ENCODE assay signal across 8 mouse cellular contexts in genomic region chr11:60830433-60831052, GRCm38 (mm10). TPM values are rescaled to one million over a fixed set of nuclear protein-coding genes. Genes with fewer than 3 reads are reported as not detected.
DNase-seq lines count a peak whose midpoint lies in the region; ATAC-seq and TF ChIP-seq lines count a peak whose summit lies in the region.

Gene Dhrs7b (plus strand): TSS chr11:60830631.

- H3ac ChIP-seq in C2C12 (ENCODE audit: control insufficient read depth, insufficient read length, low read depth): peak within 1 kb of the TSS; percentile 90
- H3ac ChIP-seq in myocyte (ENCODE audit: control insufficient read depth, insufficient read length): peak within 1 kb of the TSS; percentile 49

- peaks cover 11% of the 10 kb centered on the region for H3K79me3 ChIP-seq in C2C12 (ENCODE audit: low read depth)

- peak within 1 kb of the TSS; percentile 64 for H3K4me3 ChIP-seq in C2C12 (ENCODE audit: insufficient read depth, poor library complexity, severe bottlenecking)
- H3K4me3 ChIP-seq in erythroblast, embryonic 14.5 days (replicated peaks): peak within 1 kb of the TSS; percentile 83
- H3K4me3 ChIP-seq in heart, embryonic 11.5 days (ENCODE audit: low read depth, low read length): peak within 1 kb of the TSS; percentile 75
- peak within 1 kb of the TSS; percentile 77 for H3K4me3 ChIP-seq in kidney, embryonic 16.5 days (ENCODE audit: low read length)
- H3K4me3 ChIP-seq in liver, adult 2 months (ENCODE audit: insufficient read depth, low read depth, low read length): peak within 1 kb of the TSS; percentile 76
- peak within 1 kb of the TSS; percentile 38 for H3K4me3 ChIP-seq in myocyte

- H3K79me2 ChIP-seq in C2C12 (ENCODE audit: control insufficient read depth, insufficient read depth) (peaks cover 40% of the 10 kb centered on the region), myocyte (ENCODE audit: control insufficient read depth, insufficient read depth) (peaks cover 14% of the 10 kb centered on the region)
- H3K79me2 ChIP-seq in liver, adult 2 months (ENCODE audit: control insufficient read depth, insufficient read depth, low read length): no peaks in the 10 kb centered on the region

- H3K9me3 ChIP-seq in erythroblast, embryonic 14.5 days (ENCODE audit: control insufficient read depth, low read length): no peaks in the 10 kb centered on the region
- no peaks in the 10 kb centered on the region for H3K9me3 ChIP-seq in heart, embryonic 11.5 days (replicated peaks; ENCODE audit: control insufficient read depth, low read length)
- H3K9me3 ChIP-seq in kidney, embryonic 16.5 days (ENCODE audit: low read length): no peaks in the 10 kb centered on the region

- WGBS in heart, embryonic 11.5 days (ENCODE audit: insufficient replicate concordance): under 1% methylated on average over 34 of the region's 34 CpGs
- WGBS in kidney, embryonic 16.5 days: under 1% methylated on average over 34 of the region's 34 CpGs
- under 1% methylated on average over 34 of the region's 34 CpGs for WGBS in liver, adult 2 months

- peak within 1 kb of the TSS; percentile 46 for H3K27ac ChIP-seq in heart, embryonic 11.5 days (ENCODE audit: low read depth, low read length)
- peak within 1 kb of the TSS; percentile 83 for H3K27ac ChIP-seq in kidney, embryonic 16.5 days (ENCODE audit: low read length)
- H3K27ac ChIP-seq in liver, adult 2 months (replicated peaks; ENCODE audit: insufficient read depth, low read depth, low read length): peak within 1 kb of the TSS; percentile 78

- no peak for TF ChIP-seq CTCF in C2C12 (IDR thresholded peaks at IDR 0.05; ENCODE audit: control insufficient read depth, insufficient read depth, insufficient read length)
- TF ChIP-seq CTCF in brain, embryonic 14.5 days (IDR thresholded peaks at IDR 0.05; ENCODE audit: borderline replicate concordance, extremely low read depth, insufficient read depth, insufficient read length): no peak
- TF ChIP-seq CTCF in liver, adult 2 months (IDR thresholded peaks at IDR 0.05; ENCODE audit: low read depth, low read length): no peak

- peak; percentile 88 for ATAC-seq in heart, embryonic 11.5 days (replicated peaks; ENCODE audit: insufficient number of reproducible peaks, low FRiP score, low TSS enrichment)
- peak; percentile 94 for ATAC-seq in kidney, embryonic 16.5 days (ENCODE audit: low FRiP score, low TSS enrichment)

- peak within 1 kb of the TSS; percentile 76 for H3K9ac ChIP-seq in heart, embryonic 11.5 days (ENCODE audit: low read depth, low read length)
- peak within 1 kb of the TSS; percentile 82 for H3K9ac ChIP-seq in kidney, embryonic 16.5 days (replicated peaks; ENCODE audit: low read length)
- peak within 1 kb of the TSS; percentile 83 for H3K9ac ChIP-seq in liver, adult 2 months (ENCODE audit: low read depth, low read length)

- H3K4me2 ChIP-seq in heart, embryonic 11.5 days: peak within 1 kb of the TSS; percentile 64
- peak within 1 kb of the TSS; percentile 74 for H3K4me2 ChIP-seq in kidney, embryonic 16.5 days (replicated peaks; ENCODE audit: low read depth, low read length)
- H3K4me2 ChIP-seq in myocyte (ENCODE audit: low read depth): peak within 1 kb of the TSS; percentile 91

- H3K36me3 ChIP-seq in C2C12 (ENCODE audit: control insufficient read depth, insufficient read depth): no peaks in the 10 kb centered on the region
- peaks cover 13% of the 10 kb centered on the region for H3K36me3 ChIP-seq in erythroblast, embryonic 14.5 days (ENCODE audit: control insufficient read depth)
- H3K36me3 ChIP-seq in heart, embryonic 11.5 days (ENCODE audit: control insufficient read depth, insufficient read depth, low read length): no peaks in the 10 kb centered on the region
- H3K36me3 ChIP-seq in kidney, embryonic 16.5 days (ENCODE audit: insufficient read depth, low read length): no peaks in the 10 kb centered on the region
- no peaks in the 10 kb centered on the region for H3K36me3 ChIP-seq in liver, adult 2 months (ENCODE audit: control insufficient read depth, insufficient read depth, low read length)
- H3K36me3 ChIP-seq in myocyte (ENCODE audit: control insufficient read depth, insufficient read depth): no peaks in the 10 kb centered on the region
- H3K36me3 ChIP-seq in splenic B cell, adult 2 months (ENCODE audit: control insufficient read depth, insufficient read depth, low read length, poor library complexity, severe bottlenecking): no peaks in the 10 kb centered on the region

- no peak for TF ChIP-seq POLR2A in brain, embryonic 14.5 days (IDR thresholded peaks at IDR 0.05; ENCODE audit: borderline replicate concordance, extremely low read depth, insufficient read depth, insufficient read length, poor library complexity, severe bottlenecking)
- no peak for TF ChIP-seq POLR2A in liver, adult 2 months (IDR thresholded peaks at IDR 0.05; ENCODE audit: extremely low read depth, insufficient read depth, low read length)
- peak; percentile 53 for TF ChIP-seq POLR2A in myocyte (IDR thresholded peaks at IDR 0.05; ENCODE audit: insufficient read length, low read depth)

- H3K4me1 ChIP-seq in erythroblast, embryonic 14.5 days (ENCODE audit: control insufficient read depth): peaks cover 31% of the 10 kb centered on the region
- peaks cover 6% of the 10 kb centered on the region; the same call in 1 of the 2 replicates for H3K4me1 ChIP-seq in heart, embryonic 11.5 days (ENCODE audit: control insufficient read depth, insufficient read depth, low read length)
- H3K4me1 ChIP-seq in kidney, embryonic 16.5 days (ENCODE audit: insufficient read depth, low read length): peaks cover 6% of the 10 kb centered on the region
- peaks cover 10% of the 10 kb centered on the region for H3K4me1 ChIP-seq in liver, adult 2 months (ENCODE audit: control insufficient read depth, insufficient read depth, low read length)

- H3K27me3 ChIP-seq in C2C12 (ENCODE audit: control insufficient read depth, insufficient read depth, insufficient read length) (no peaks in the 10 kb centered on the region), myocyte (ENCODE audit: control insufficient read depth, insufficient read depth, insufficient read length) (no peaks in the 10 kb centered on the region)
- H3K27me3 ChIP-seq in erythroblast, embryonic 14.5 days (ENCODE audit: control insufficient read depth): no peaks in the 10 kb centered on the region
- no peaks in the 10 kb centered on the region for H3K27me3 ChIP-seq in heart, embryonic 11.5 days (ENCODE audit: control insufficient read depth, insufficient read depth, low read length)
- no peaks in the 10 kb centered on the region for H3K27me3 ChIP-seq in kidney, embryonic 16.5 days (ENCODE audit: insufficient read depth, low read length)
- H3K27me3 ChIP-seq in liver, adult 2 months (ENCODE audit: control insufficient read depth, insufficient read depth, low read length): no peaks in the 10 kb centered on the region
- no peaks in the 10 kb centered on the region for H3K27me3 ChIP-seq in splenic B cell, adult 2 months (ENCODE audit: control insufficient read depth, insufficient read depth, low read length, poor library complexity, severe bottlenecking)

- peak; percentile 99 for DNase-seq in brain, embryonic 14.5 days (ENCODE audit: low read depth)
- peak; percentile 97 for DNase-seq in liver, adult 2 months (ENCODE audit: extremely low read depth, low read depth, low spot score)
- peak; percentile 97 for DNase-seq in splenic B cell, adult 2 months (ENCODE audit: low read depth, low spot score)

TF ChIP-seq in C2C12, 6 proteins besides CTCF, POLR2A, EP300 and RAD21:
- TF ChIP-seq MAX (IDR thresholded peaks at IDR 0.05) (no peak), USF1 (IDR thresholded peaks at IDR 0.05; ENCODE audit: low read depth) (peak; percentile 28), CEBPB (IDR thresholded peaks at IDR 0.05; ENCODE audit: low read depth) (peak; percentile 84), MYOD1 (IDR thresholded peaks at IDR 0.05; ENCODE audit: control insufficient read depth, insufficient read length, low read depth) (no peak), MYOG (IDR thresholded peaks at IDR 0.05; ENCODE audit: control insufficient read depth, extremely low read depth, insufficient read length) (no peak), FOSL1 (IDR thresholded peaks at IDR 0.05; ENCODE audit: insufficient read depth, low read length, poor library complexity, severe bottlenecking) (no peak)
TF ChIP-seq in C2C12: peak in this region for 2.

TF ChIP-seq in myocyte, 11 proteins besides CTCF, POLR2A, EP300 and RAD21:
- TF ChIP-seq SRF (IDR thresholded peaks at IDR 0.05; ENCODE audit: control insufficient read depth, insufficient read length, low read depth) (peak; percentile 30), MYOG (IDR thresholded peaks at IDR 0.05; ENCODE audit: control insufficient read depth in 1 of 3, insufficient read depth in 1 of 3, insufficient read length in 2 of 3, low read depth in 2 of 3) (no peak), MAX (IDR thresholded peaks at IDR 0.05; ENCODE audit: low read depth) (no peak), E2F4 (IDR thresholded peaks at IDR 0.05; ENCODE audit: insufficient read depth) (peak; percentile 71), MYOD1 (IDR thresholded peaks at IDR 0.05; ENCODE audit: control insufficient read depth in 1 of 3, insufficient read length in 2 of 3, low read depth in 2 of 3) (no peak), REST (IDR thresholded peaks at IDR 0.05; ENCODE audit: insufficient read depth, insufficient read length) (no peak), CEBPB (IDR thresholded peaks at IDR 0.05; ENCODE audit: insufficient read depth, poor library complexity, severe bottlenecking) (peak; percentile 69), POLR2AphosphoS2 (IDR thresholded peaks at IDR 0.05; ENCODE audit: insufficient read length, low read depth) (peak; percentile 32)
TF ChIP-seq in myocyte: peak in this region for 4.

RNA-seq across cellular contexts. Expression of gene Dhrs7b, which starts in this region (rescaled TPM):
- polyA plus RNA-seq in C2C12 (2012; fragmentation: generic; extraction: Trizol) (46.4 TPM), myocyte (2012; fragmentation: generic; extraction: Trizol) (51.2 TPM)
- polyA plus RNA-seq in brain, embryonic 14.5 days (2012; rRNA removed): 15.5 and 16.2 TPM in 2 replicates
- 0.26 and 0.32 TPM in 2 replicates for polyA plus RNA-seq in erythroblast, embryonic 14.5 days (2012)
- 31.8 and 33.9 TPM in 2 replicates for polyA plus RNA-seq in heart, embryonic 11.5 days (2014; fragmentation: Nextera tagmentation; extraction: Ambion mirVana)
- polyA plus RNA-seq in kidney, embryonic 16.5 days (2015; fragmentation: Nextera tagmentation; extraction: Ambion mirVana): 41.7 and 42.8 TPM in 2 replicates
- 23.5 and 28.8 TPM in 2 replicates for total RNA-seq in liver, adult 2 months (2014; rRNA removed)
- polyA plus RNA-seq in liver, adult 2 months (2012; rRNA removed): 15.0 and 15.5 TPM in 2 replicates

Comparison
In these comparisons a context has a peak if more than half of its experiments do, and no peak if none do; other contexts are left out.
1. Peak in every context shown above with its lines: DNase-seq, ATAC-seq, H3K4me3 ChIP-seq and H3K27ac ChIP-seq.
2. RNA of gene Dhrs7b (polyA plus RNA-seq): 51.2 TPM in myocyte (single experiment), 46.4 TPM in C2C12 (single experiment), 41.7 to 42.8 TPM in kidney, embryonic 16.5 days, 31.8 to 33.9 TPM in heart, embryonic 11.5 days, 15.5 to 16.2 TPM in brain, embryonic 14.5 days and 15.0 to 15.5 TPM in liver, adult 2 months; 0.26 to 0.32 TPM in erythroblast, embryonic 14.5 days; every median in the first group is over 10 times any median in the second.